Mouse (Mus musculus) Patski (cell line): ENCODE results near the gene Pgm2. TPM values are rescaled to one million over a fixed set of nuclear protein-coding genes. Genes with fewer than 3 reads are reported as not detected.
A peak's percentile ranks its signal among the peaks of the same experiment; 100 is the strongest.

Experiments used
- ATAC-seq: fragments of 100-300 bp; one replicate; pipeline ENCODE4 v1.8.0; 2021
- CTCF ChIA-PET: fragments of 350-600 bp; sonication (Branson Sonifier 250); formaldehyde crosslinking; loops from one replicate; lab custom pipeline; 2022; ENCODE audit warnings: inconsistent platforms; lab: Charles Lee
- POLR2A ChIA-PET: fragments of 350-600 bp; sonication (Branson Sonifier 250); formaldehyde crosslinking; loops from one replicate; lab custom pipeline; 2022; ENCODE audit warnings: antibody characterized with exemption, inconsistent platforms; lab: Charles Lee
- DNase-seq: peaks from one replicate; pipeline ENCODE4 v3.0.0-alpha.2; 2011; ENCODE audit warnings: low read depth, low spot score
- H3K27me3 ChIP-seq: fragments of 371-371 bp; one replicate; pipeline ENCODE4 v1.5.1; 2021
- CTCF ChIP-seq: fragments of 100-300 bp; IDR thresholded peaks from one replicate; pipeline ENCODE4 v1.5.1; 2021
- in situ Hi-C: fragments of 300-500 bp; cut with MboI; formaldehyde crosslinking; loops from 3 replicates; pipeline ENCODE4 v1.11.1; 2018; ENCODE audit warnings: low pct_unique_long_range_greater_than_20kb, mixed read lengths
- polyA plus RNA-seq: library from polyadenylated mRNA; unstranded; gene quantifications from one replicate; pipeline ENCODE4 v1.2.3, GENCODE M21; 2021

Gene Pgm2
- polyA plus RNA-seq, 1 experiment from 2014 or later, result 84.2 TPM

- ChIA-PET CTCF (interaction anchor here (2.4 kb wide), 1 partner anchor 9 kb away, joined by 8 read pairs; no protein-coding TSS in a partner anchor), POLR2A (no interaction called here)
- DNase-seq (no peak), ATAC-seq (no peak)
- no peaks in the 10 kb centered on the region for H3K27me3 ChIP-seq
- no peak for TF ChIP-seq CTCF
- in situ Hi-C loops, result loop anchor here (5.0 to 25.0 kb wide), 3 partner anchors 74 to 1124 kb away; no protein-coding TSS in a partner anchor
Measured at GRCm38 (mm10) chr5:64060881-64061280, 31.9 kb upstream of the Pgm2 start.

- POLR2A ChIA-PET, result no interaction called here
- ATAC-seq, result no peak
- in situ Hi-C loops, result loop anchor here (5.0 to 25.0 kb wide), 3 partner anchors 74 to 1124 kb away; no protein-coding TSS in a partner anchor
- CTCF ChIA-PET, result interaction anchor here (2.4 kb wide), 1 partner anchor 8 kb away, joined by 8 read pairs; no protein-coding TSS in a partner anchor
- DNase-seq, result no peak
- H3K27me3 ChIP-seq, result no peaks in the 10 kb centered on the region
- no peak for TF ChIP-seq CTCF
Measured at GRCm38 (mm10) chr5:64061643-64062042, 31.1 kb upstream of the Pgm2 start.

GRCm38 (mm10) chr5:64062882-64063621 lies 29.7 kb upstream of the Pgm2 start:
- peak; percentile 54 for ATAC-seq
- in situ Hi-C loops, result loop anchor here (5.0 to 25.0 kb wide), 3 partner anchors 76 to 1126 kb away; no protein-coding TSS in a partner anchor
- H3K27me3 ChIP-seq, result no peaks in the 10 kb centered on the region
- ChIA-PET POLR2A (interaction anchor here (1.4 kb wide), 1 partner anchor 17 kb away, joined by 5 read pairs; no protein-coding TSS in a partner anchor), CTCF (interaction anchor here (1.2 to 2.6 kb wide), 5 partner anchors 8 to 157 kb away, joined by 3 to 10 read pairs (median 5); no protein-coding TSS in a partner anchor)
- TF ChIP-seq CTCF, result no peak
- no peak for DNase-seq

GRCm38 (mm10) chr5:64063622-64064355 lies 29.0 kb upstream of the Pgm2 start:
- DNase-seq, result no peak
- CTCF ChIA-PET, result interaction anchor here (1.2 to 2.6 kb wide), 6 partner anchors 9 to 158 kb away, joined by 3 to 10 read pairs (median 6); no protein-coding TSS in a partner anchor
- TF ChIP-seq CTCF, result no peak
- no peaks in the 10 kb centered on the region for H3K27me3 ChIP-seq
- in situ Hi-C loops, result loop anchor here (5.0 to 25.0 kb wide), 3 partner anchors 76 to 1126 kb away; no protein-coding TSS in a partner anchor
- POLR2A ChIA-PET, result interaction anchor here (1.4 kb wide), 1 partner anchor 18 kb away, joined by 5 read pairs; no protein-coding TSS in a partner anchor
- no peak for ATAC-seq

GRCm38 (mm10) chr5:64064401-64064800 lies 28.3 kb upstream of the Pgm2 start:
- in situ Hi-C loops, result loop anchor here (5.0 to 25.0 kb wide), 3 partner anchors 77 to 1127 kb away; no protein-coding TSS in a partner anchor
- ChIA-PET CTCF (interaction anchor here (1.2 to 2.6 kb wide), 5 partner anchors 9 to 158 kb away, joined by 3 to 10 read pairs (median 6); no protein-coding TSS in a partner anchor), POLR2A (no interaction called here)
- DNase-seq, result no peak
- H3K27me3 ChIP-seq, result no peaks in the 10 kb centered on the region
- no peak for ATAC-seq
- TF ChIP-seq CTCF, result no peak

- CTCF ChIA-PET, result interaction anchor here (0.8 to 2.6 kb wide), 3 partner anchors 14 to 159 kb away, joined by 3 to 11 read pairs (median 11); no protein-coding TSS in a partner anchor
- no peak for TF ChIP-seq CTCF
- POLR2A ChIA-PET, result interaction anchor here (0.6 kb wide), 1 partner anchor 150 kb away, joined by 4 read pairs; no protein-coding TSS in a partner anchor
- ATAC-seq (no peak), DNase-seq (no peak)
- H3K27me3 ChIP-seq, result no peaks in the 10 kb centered on the region
- in situ Hi-C loops, result loop anchor here (25.0 kb wide), 2 partner anchors 528 to 1128 kb away; no protein-coding TSS in a partner anchor
Measured at GRCm38 (mm10) chr5:64065497-64066046, 27.2 kb upstream of the Pgm2 start.

- in situ Hi-C loops, result loop anchor here (25.0 kb wide), 2 partner anchors 529 to 1129 kb away; no protein-coding TSS in a partner anchor
- ChIA-PET POLR2A (interaction anchor here (1.1 kb wide), 1 partner anchor 136 kb away, joined by 5 read pairs; no protein-coding TSS in a partner anchor), CTCF (interaction anchor here (0.8 to 2.6 kb wide), 6 partner anchors 9 to 160 kb away, joined by 3 to 11 read pairs (median 4); no protein-coding TSS in a partner anchor)
- no peak for TF ChIP-seq CTCF
- DNase-seq (no peak), ATAC-seq (no peak)
- no peaks in the 10 kb centered on the region for H3K27me3 ChIP-seq
Measured at GRCm38 (mm10) chr5:64066159-64066558, 26.6 kb upstream of the Pgm2 start.

- no peak for DNase-seq
- ChIA-PET POLR2A (interaction anchor here (1.1 kb wide), 1 partner anchor 137 kb away, joined by 5 read pairs; no protein-coding TSS in a partner anchor), CTCF (interaction anchor here (1.3 to 2.6 kb wide), 3 partner anchors 16 to 161 kb away, joined by 4 to 11 read pairs (median 11); no protein-coding TSS in a partner anchor)
- ATAC-seq, result no peak
- in situ Hi-C loops, result loop anchor here (25.0 kb wide), 2 partner anchors 530 to 1130 kb away; no protein-coding TSS in a partner anchor
- H3K27me3 ChIP-seq, result no peaks in the 10 kb centered on the region
- no peak for TF ChIP-seq CTCF
Measured at GRCm38 (mm10) chr5:64067576-64067975, 25.2 kb upstream of the Pgm2 start.

- CTCF ChIA-PET, result interaction anchor here (0.6 to 3.8 kb wide), 41 partner anchors 9 to 971 kb away, joined by 3 to 63 read pairs (median 4); partner anchors contain the start of gene 0610040J01Rik
- no peaks in the 10 kb centered on the region for H3K27me3 ChIP-seq
- in situ Hi-C loops, result loop anchor here (5.0 to 25.0 kb wide), 4 partner anchors 163 to 1133 kb away; partner anchors contain the start of gene 0610040J01Rik
- ATAC-seq (peak; percentile 98), DNase-seq (peak; percentile 89)
- POLR2A ChIA-PET, result interaction anchor here (0.5 to 1.3 kb wide), 2 partner anchors 101 to 168 kb away, joined by 3 read pairs; no protein-coding TSS in a partner anchor
- TF ChIP-seq CTCF, result peak; percentile 98
Measured at GRCm38 (mm10) chr5:64070081-64070673, 22.6 kb upstream of the Pgm2 start.
